Mouse (Mus musculus) cerebellum, adult (tissue): ENCODE measurements at regions not wholly inside any gene's neighbourhood (a gene's known extent, or its start where the extent isn't known, plus 50 kb on each side); places are given as distances from the start of the nearest gene placed in this dataset.

Experiments used
- ATAC-seq: cut with Nextera tagmentation; 2 replicates; pipeline ENCODE4 v1.9.2; 2017; ENCODE audit warnings: mild to moderate bottlenecking, moderate library complexity, mixed read lengths; ENCODE audit not compliant: insufficient number of reproducible peaks, low FRiP score, low TSS enrichment

DNA sequence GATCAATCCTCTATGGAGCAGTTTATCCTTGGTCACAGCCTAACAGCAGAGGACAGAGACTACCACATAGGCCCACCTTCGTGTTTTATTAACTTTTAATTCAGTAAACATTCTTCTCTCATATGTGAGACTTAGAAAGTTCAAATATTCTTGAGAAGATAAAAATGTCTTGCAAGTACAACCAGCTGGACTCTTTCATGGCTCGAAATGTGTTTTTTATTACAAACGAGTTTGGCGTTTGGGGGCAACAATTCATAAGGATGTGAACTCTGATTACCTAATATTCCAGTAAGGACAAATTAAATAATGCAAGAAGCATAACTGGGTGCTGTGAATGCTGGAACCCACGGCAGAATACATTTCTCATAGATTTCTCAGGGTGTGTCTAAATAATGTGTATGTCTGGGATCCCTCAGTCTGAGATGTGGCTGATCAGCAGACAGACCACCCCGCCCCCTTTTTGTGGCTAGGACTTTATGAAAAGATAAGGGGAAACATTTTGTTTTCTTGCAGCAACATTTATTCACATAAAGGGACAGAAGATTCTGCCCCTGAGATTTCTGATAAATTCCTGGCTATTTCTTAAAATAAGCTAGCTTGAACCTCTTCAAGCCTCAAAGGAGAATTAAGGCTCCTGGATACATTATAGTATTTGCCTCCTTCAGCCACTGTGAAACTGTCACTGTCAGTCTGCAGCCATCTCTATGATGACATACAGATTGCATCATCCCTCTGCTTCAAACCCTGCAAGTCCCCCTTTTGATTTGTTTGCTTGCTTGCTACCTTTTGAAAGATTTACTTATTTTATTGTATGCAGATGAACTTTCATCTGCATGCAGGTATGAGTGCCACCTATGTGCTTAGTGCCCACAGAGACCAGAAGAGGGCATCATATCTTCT is 69.2 kb upstream of the Gucy1a1 start:
- ATAC-seq: no peak

DNA sequence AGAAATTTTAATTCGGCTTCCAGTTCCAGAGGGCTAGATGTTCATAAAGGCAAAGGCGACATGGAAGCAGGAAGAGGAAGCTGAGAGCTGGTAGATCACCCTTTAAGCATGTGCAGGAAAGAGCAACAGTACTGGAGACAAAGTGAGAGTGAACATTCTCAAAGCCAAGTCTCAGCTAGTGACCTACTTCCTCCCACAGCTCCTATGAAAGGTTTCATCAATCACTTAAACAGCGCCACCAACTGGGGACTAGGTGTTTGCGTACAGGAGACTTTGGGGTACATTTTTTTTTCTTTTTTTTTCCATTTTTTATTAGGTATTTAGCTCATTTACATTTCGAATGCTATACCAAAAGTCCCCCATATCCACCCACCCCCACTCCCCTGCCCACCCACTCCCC is 61.7 kb upstream of the Gucy1a1 start:
- no peak for ATAC-seq
